Mouse (Mus musculus): ENCODE results near the gene Txlna. TPM values are rescaled to one million over a fixed set of nuclear protein-coding genes. Genes with fewer than 3 reads are reported as not detected.

Gene Txlna
- polyA plus RNA-seq, 1 experiment from 2014 or later, result 47.0 TPM

GRCm38 (mm10) chr4:129631867-129632266 is 9.0 kb downstream of the Txlna start:
- Histone ChIP-seq H3K9ac (ENCODE audit: low read length) (no peak overlapping the region), H3K9me3 (replicated peaks; ENCODE audit: control insufficient read depth, low read length) (no peaks in the 10 kb centered on the region), H3K36me3 (ENCODE audit: control insufficient read depth, insufficient read depth) (peaks cover 80% of the 10 kb centered on the region), H3K4me1 (ENCODE audit: control insufficient read depth, insufficient read depth, low read length) (no peaks in the 10 kb centered on the region), H3K4me3 (ENCODE audit: low read length) (no peak overlapping the region), H3K27ac (ENCODE audit: low read length) (no peak overlapping the region), H3K4me2 (ENCODE audit: low read depth, low read length) (no peak overlapping the region), H3K27me3 (ENCODE audit: control insufficient read depth, insufficient read depth, low read length) (no peaks in the 10 kb centered on the region)
- ATAC-seq (replicated peaks; ENCODE audit: extremely low read depth, insufficient read depth, low FRiP score), result no peak
- WGBS, result 90% methylated on average over 12 of the region's 12 CpGs

- H3K9me3 ChIP-seq (replicated peaks; ENCODE audit: control insufficient read depth, low read length), result no peaks in the 10 kb centered on the region
- no peak overlapping the region for H3K27ac ChIP-seq (ENCODE audit: low read length)
- H3K27me3 ChIP-seq (ENCODE audit: control insufficient read depth, insufficient read depth, low read length), result no peaks in the 10 kb centered on the region
- no peaks in the 10 kb centered on the region for H3K4me1 ChIP-seq (ENCODE audit: control insufficient read depth, insufficient read depth, low read length)
- WGBS, result 74% methylated on average over 4 of the region's 4 CpGs
- peaks cover 74% of the 10 kb centered on the region for H3K36me3 ChIP-seq (ENCODE audit: control insufficient read depth, insufficient read depth)
- H3K4me2 ChIP-seq (ENCODE audit: low read depth, low read length), result no peak overlapping the region
- no peak overlapping the region for H3K4me3 ChIP-seq (ENCODE audit: low read length)
- no peak overlapping the region for H3K9ac ChIP-seq (ENCODE audit: low read length)
- no peak for ATAC-seq (replicated peaks; ENCODE audit: extremely low read depth, insufficient read depth, low FRiP score)
Observed at GRCm38 (mm10) chr4:129630944-129631343, 9.9 kb downstream of the Txlna start.

DNA sequence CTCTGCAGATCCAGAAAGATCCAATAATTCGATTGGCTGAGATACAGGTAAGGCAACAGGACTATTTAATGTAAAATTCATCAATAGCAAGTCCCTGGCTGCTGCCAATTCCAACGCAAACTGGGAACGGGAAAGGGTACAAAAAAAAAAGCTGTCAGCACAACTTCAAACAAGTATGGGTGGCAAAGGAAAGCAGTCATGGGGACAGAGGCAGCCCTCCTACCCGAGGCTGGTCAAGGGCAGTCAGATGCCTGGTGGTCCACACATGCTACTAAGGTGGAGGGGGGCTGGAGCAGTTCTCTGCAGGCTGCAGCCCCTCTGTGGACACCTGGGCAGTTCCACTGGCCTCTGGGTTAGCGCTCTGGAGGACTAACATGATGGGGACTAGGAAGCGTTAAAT is 14.8 kb downstream of the Txlna start:
- Histone ChIP-seq H3K4me1 (ENCODE audit: control insufficient read depth, insufficient read depth, low read length) (peaks cover 25% of the 10 kb centered on the region), H3K36me3 (ENCODE audit: control insufficient read depth, insufficient read depth) (peaks cover 37% of the 10 kb centered on the region), H3K27ac (ENCODE audit: low read length) (no peak overlapping the region), H3K9me3 (replicated peaks; ENCODE audit: control insufficient read depth, low read length) (no peaks in the 10 kb centered on the region), H3K27me3 (ENCODE audit: control insufficient read depth, insufficient read depth, low read length) (no peaks in the 10 kb centered on the region), H3K4me3 (ENCODE audit: low read length) (no peak overlapping the region), H3K9ac (ENCODE audit: low read length) (no peak overlapping the region), H3K4me2 (ENCODE audit: low read depth, low read length) (no peak overlapping the region)
- no peak for ATAC-seq (replicated peaks; ENCODE audit: extremely low read depth, insufficient read depth, low FRiP score)
- WGBS, result 71% methylated on average over 6 of the region's 6 CpGs

GRCm38 (mm10) chr4:129625496-129625895 is 15.4 kb downstream of the Txlna start:
- H3K4me2 ChIP-seq (ENCODE audit: low read depth, low read length), result peak overlapping the region; percentile 83
- no peak for ATAC-seq (replicated peaks; ENCODE audit: extremely low read depth, insufficient read depth, low FRiP score)
- peaks cover 35% of the 10 kb centered on the region for H3K36me3 ChIP-seq (ENCODE audit: control insufficient read depth, insufficient read depth)
- H3K9me3 ChIP-seq (replicated peaks; ENCODE audit: control insufficient read depth, low read length), result no peaks in the 10 kb centered on the region
- WGBS, result 47% methylated on average over 4 of the region's 4 CpGs
- peak overlapping the region; percentile 81 for H3K27ac ChIP-seq (ENCODE audit: low read length)
- H3K4me3 ChIP-seq (ENCODE audit: low read length), result no peak overlapping the region
- no peak overlapping the region; the same call in 1 of the 2 replicates for H3K9ac ChIP-seq (ENCODE audit: low read length)
- H3K4me1 ChIP-seq (ENCODE audit: control insufficient read depth, insufficient read depth, low read length), result peaks cover 25% of the 10 kb centered on the region
- no peaks in the 10 kb centered on the region for H3K27me3 ChIP-seq (ENCODE audit: control insufficient read depth, insufficient read depth, low read length)

DNA sequence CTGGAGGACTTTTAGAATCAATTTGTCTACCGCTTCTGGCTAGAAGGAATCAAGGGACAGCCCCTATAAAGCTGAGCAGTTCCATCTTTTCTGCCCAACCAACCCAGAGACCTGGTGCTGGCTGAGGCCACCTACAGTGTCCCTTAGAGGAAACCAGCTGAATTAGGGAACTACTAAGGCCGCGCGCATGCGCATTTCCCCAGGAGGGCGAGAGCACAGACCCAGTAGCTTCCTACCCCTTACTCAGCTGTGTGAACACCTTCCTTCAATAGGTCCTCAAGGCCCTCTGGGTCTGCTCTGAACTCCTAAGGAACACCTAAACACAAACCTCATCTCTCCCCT is 15.9 kb downstream of the Txlna start:
- Histone ChIP-seq H3K4me1 (ENCODE audit: control insufficient read depth, insufficient read depth, low read length) (peaks cover 25% of the 10 kb centered on the region), H3K4me3 (ENCODE audit: low read length) (peak overlapping the region; percentile 84), H3K9me3 (replicated peaks; ENCODE audit: control insufficient read depth, low read length) (no peaks in the 10 kb centered on the region), H3K9ac (ENCODE audit: low read length) (peak overlapping the region; percentile 65), H3K4me2 (ENCODE audit: low read depth, low read length) (peak overlapping the region; percentile 83), H3K27me3 (ENCODE audit: control insufficient read depth, insufficient read depth, low read length) (no peaks in the 10 kb centered on the region), H3K36me3 (ENCODE audit: control insufficient read depth, insufficient read depth) (peaks cover 30% of the 10 kb centered on the region), H3K27ac (ENCODE audit: low read length) (peak overlapping the region; percentile 81)
- 2% methylated on average over 6 of the region's 6 CpGs for WGBS
- ATAC-seq (replicated peaks; ENCODE audit: extremely low read depth, insufficient read depth, low FRiP score), result 0 out of 2 replicates have a peak, but pooled peaks have one; percentile 5

DNA sequence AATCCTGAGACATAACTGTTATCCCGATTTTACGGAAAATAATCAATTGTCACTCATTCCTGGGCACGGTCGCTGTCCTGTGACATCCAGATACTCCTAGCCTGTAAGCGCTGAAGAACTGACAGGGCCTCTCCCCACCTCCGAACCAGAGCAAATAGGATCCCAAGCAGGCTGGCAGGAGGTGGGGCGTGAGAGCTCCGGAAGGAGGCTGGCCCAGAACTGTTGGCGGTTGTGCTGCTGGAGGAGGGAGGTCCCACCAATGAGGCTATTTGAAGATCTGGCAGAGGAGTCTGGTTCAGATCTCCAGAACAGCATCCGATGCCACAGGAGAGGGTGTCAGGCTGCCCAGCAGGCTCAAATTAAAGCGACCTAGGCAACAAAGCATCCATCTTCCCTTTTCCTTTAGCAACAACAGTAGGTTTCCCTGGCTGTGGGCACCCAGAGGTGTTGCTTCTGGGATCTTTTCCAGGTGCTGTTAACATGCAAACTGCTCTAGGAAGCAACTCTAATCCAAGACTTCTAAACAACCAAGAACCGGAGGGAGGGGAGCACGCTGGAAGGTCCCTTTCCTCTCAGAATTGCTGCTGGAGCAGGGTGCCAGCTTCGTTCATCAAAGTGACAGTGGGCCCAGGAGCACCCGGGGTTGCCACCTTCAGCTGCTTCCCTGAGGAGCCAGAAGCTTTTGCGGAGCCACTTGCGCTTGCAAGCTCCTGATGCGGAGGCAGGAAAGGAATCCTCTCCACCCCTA is 16.4 kb downstream of the Txlna start:
- Histone ChIP-seq H3K4me1 (ENCODE audit: control insufficient read depth, insufficient read depth, low read length) (peaks cover 25% of the 10 kb centered on the region), H3K4me2 (ENCODE audit: low read depth, low read length) (peak overlapping the region; percentile 83), H3K9me3 (replicated peaks; ENCODE audit: control insufficient read depth, low read length) (no peaks in the 10 kb centered on the region), H3K27ac (ENCODE audit: low read length) (peak overlapping the region; percentile 93), H3K9ac (ENCODE audit: low read length) (peak overlapping the region; percentile 87), H3K27me3 (ENCODE audit: control insufficient read depth, insufficient read depth, low read length) (no peaks in the 10 kb centered on the region), H3K4me3 (ENCODE audit: low read length) (peak overlapping the region; percentile 84), H3K36me3 (ENCODE audit: control insufficient read depth, insufficient read depth) (peaks cover 26% of the 10 kb centered on the region)
- under 1% methylated on average over 18 of the region's 18 CpGs for WGBS
- ATAC-seq (replicated peaks; ENCODE audit: extremely low read depth, insufficient read depth, low FRiP score), result peak; percentile 90

GRCm38 (mm10) chr4:129623681-129624091 is 17.2 kb downstream of the Txlna start, which contains the start of gene Ccdc28b:
Gene Ccdc28b, minus strand, starts transcription at chr4:129623947.
- peaks cover 25% of the 10 kb centered on the region for H3K4me1 ChIP-seq (ENCODE audit: control insufficient read depth, insufficient read depth, low read length)
- H3K4me2 ChIP-seq (ENCODE audit: low read depth, low read length), result peak within 1 kb of the TSS; percentile 83
- H3K27me3 ChIP-seq (ENCODE audit: control insufficient read depth, insufficient read depth, low read length), result no peaks in the 10 kb centered on the region
- ATAC-seq (replicated peaks; ENCODE audit: extremely low read depth, insufficient read depth, low FRiP score), result peak; percentile 28; the same call in 1 of the 2 replicates
- 0% methylated on average over 10 of the region's 10 CpGs for WGBS
- H3K4me3 ChIP-seq (ENCODE audit: low read length), result peak within 1 kb of the TSS; percentile 84
- H3K9ac ChIP-seq (ENCODE audit: low read length), result peak within 1 kb of the TSS; percentile 87
- H3K9me3 ChIP-seq (replicated peaks; ENCODE audit: control insufficient read depth, low read length), result no peaks in the 10 kb centered on the region
- H3K27ac ChIP-seq (ENCODE audit: low read length), result peak within 1 kb of the TSS; percentile 93
- peaks cover 18% of the 10 kb centered on the region for H3K36me3 ChIP-seq (ENCODE audit: control insufficient read depth, insufficient read depth)

GRCm38 (mm10) chr4:129622803-129623535 is 17.9 kb downstream of the Txlna start:
- Histone ChIP-seq H3K9me3 (replicated peaks; ENCODE audit: control insufficient read depth, low read length) (no peaks in the 10 kb centered on the region), H3K36me3 (ENCODE audit: control insufficient read depth, insufficient read depth) (peaks cover 13% of the 10 kb centered on the region), H3K27ac (ENCODE audit: low read length) (peak overlapping the region; percentile 93), H3K27me3 (ENCODE audit: control insufficient read depth, insufficient read depth, low read length) (no peaks in the 10 kb centered on the region), H3K4me1 (ENCODE audit: control insufficient read depth, insufficient read depth, low read length) (peaks cover 31% of the 10 kb centered on the region), H3K9ac (ENCODE audit: low read length) (peak overlapping the region; percentile 87), H3K4me3 (ENCODE audit: low read length) (peak overlapping the region; percentile 84), H3K4me2 (ENCODE audit: low read depth, low read length) (peak overlapping the region; percentile 83)
- ATAC-seq (replicated peaks; ENCODE audit: extremely low read depth, insufficient read depth, low FRiP score), result no peak
- 20% methylated on average over 8 of the region's 8 CpGs for WGBS

All from heart, embryonic 16.5 days (tissue).